Mouse (Mus musculus) cerebellum, adult 2 months (tissue): ENCODE measurements around the gene Tob1.

Source experiments
- CTCF ChIP-seq: fragments of 200-500 bp; IDR thresholded peaks from 2 replicates; pipeline ENCODE4 v1.5.1; 2011; ENCODE audit warnings: low read depth, mild to moderate bottlenecking, control low read depth, low read length, moderate library complexity, borderline replicate concordance; ENCODE audit not compliant: insufficient read depth
- POLR2A ChIP-seq: fragments of 200-500 bp; IDR thresholded peaks from 2 replicates; pipeline ENCODE4 v1.6.1; 2011; ENCODE audit warnings: low read length, control low read depth, borderline replicate concordance; ENCODE audit not compliant: insufficient read depth

- TF ChIP-seq POLR2A: no peak
- TF ChIP-seq CTCF: no peak
Measured at GRCm38 (mm10) chr11:94198405-94199146, 12.7 kb upstream of the Tob1 start.
